Mouse (Mus musculus) spleen, postnatal 36 days (tissue): ENCODE results near the gene Iqsec1.

Source experiments
- DNase-seq, 2 experiments: peaks; one replicate each; pipeline ENCODE4 v3.0.0; 2022; ENCODE audit warnings: low spot score in 2 of 2, mixed read lengths in 1 of 2

Iqsec1 gene

GRCm38 (mm10) chr6:90889356-90890285 lies 98.9 kb downstream of the Iqsec1 start:
- no peak for DNase-seq

- DNase-seq, result no peak
Observed at GRCm38 (mm10) chr6:90887024-90887775, 101.3 kb downstream of the Iqsec1 start.

- no peak for DNase-seq
Observed at GRCm38 (mm10) chr6:90885626-90886025, 102.9 kb downstream of the Iqsec1 start.

GRCm38 (mm10) chr6:90884631-90885030 lies 103.9 kb downstream of the Iqsec1 start:
- no peak for DNase-seq

GRCm38 (mm10) chr6:90880975-90881374 lies 107.5 kb downstream of the Iqsec1 start:
- no peak for DNase-seq

GRCm38 (mm10) chr6:90880404-90880803 lies 108.1 kb downstream of the Iqsec1 start:
- no peak for DNase-seq

- no peak for DNase-seq
Observed at GRCm38 (mm10) chr6:90871581-90871980, 116.9 kb downstream of the Iqsec1 start.

- no peak for DNase-seq
Observed at GRCm38 (mm10) chr6:90868033-90868432, 120.5 kb downstream of the Iqsec1 start.

- no peak for DNase-seq
Observed at GRCm38 (mm10) chr6:90861370-90861769, 127.1 kb downstream of the Iqsec1 start.

GRCm38 (mm10) chr6:90857844-90858243 lies 130.6 kb downstream of the Iqsec1 start:
- DNase-seq, result no peak

- DNase-seq, result no peak
Observed at GRCm38 (mm10) chr6:90852360-90852759, 136.1 kb downstream of the Iqsec1 start.

GRCm38 (mm10) chr6:90848068-90848467 lies 140.4 kb downstream of the Iqsec1 start:
- DNase-seq, result no peak

GRCm38 (mm10) chr6:90847523-90847922 lies 141.0 kb downstream of the Iqsec1 start:
- DNase-seq, result no peak

GRCm38 (mm10) chr6:90839972-90840371 lies 148.5 kb downstream of the Iqsec1 start:
- DNase-seq, result no peak

- no peak for DNase-seq
Observed at GRCm38 (mm10) chr6:90836749-90837148, 151.7 kb downstream of the Iqsec1 start.

GRCm38 (mm10) chr6:90829536-90829935 lies 158.9 kb downstream of the Iqsec1 start:
- no peak for DNase-seq

- DNase-seq, result peak; percentile 81 to 87
Observed at GRCm38 (mm10) chr6:90825063-90825462, 163.4 kb downstream of the Iqsec1 start.

GRCm38 (mm10) chr6:90823322-90823721 lies 165.2 kb downstream of the Iqsec1 start:
- no peak for DNase-seq

- DNase-seq, result no peak
Observed at GRCm38 (mm10) chr6:90821916-90822602, 166.4 kb downstream of the Iqsec1 start.

- peak; percentile 18 to 22 for DNase-seq
Observed at GRCm38 (mm10) chr6:90819880-90820279, 168.6 kb downstream of the Iqsec1 start.

GRCm38 (mm10) chr6:90818956-90819355 lies 169.5 kb downstream of the Iqsec1 start:
- peak; percentile 50 to 54 for DNase-seq

- DNase-seq, result no peak
Observed at GRCm38 (mm10) chr6:90816551-90816950, 171.9 kb downstream of the Iqsec1 start.
